Mouse (Mus musculus) thymus, postnatal 4 days (tissue): ENCODE measurements around the gene Snai3.

Experiments used
- DNase-seq: peaks from one replicate; pipeline ENCODE4 v3.0.0; 2021

Gene Snai3

DNA sequence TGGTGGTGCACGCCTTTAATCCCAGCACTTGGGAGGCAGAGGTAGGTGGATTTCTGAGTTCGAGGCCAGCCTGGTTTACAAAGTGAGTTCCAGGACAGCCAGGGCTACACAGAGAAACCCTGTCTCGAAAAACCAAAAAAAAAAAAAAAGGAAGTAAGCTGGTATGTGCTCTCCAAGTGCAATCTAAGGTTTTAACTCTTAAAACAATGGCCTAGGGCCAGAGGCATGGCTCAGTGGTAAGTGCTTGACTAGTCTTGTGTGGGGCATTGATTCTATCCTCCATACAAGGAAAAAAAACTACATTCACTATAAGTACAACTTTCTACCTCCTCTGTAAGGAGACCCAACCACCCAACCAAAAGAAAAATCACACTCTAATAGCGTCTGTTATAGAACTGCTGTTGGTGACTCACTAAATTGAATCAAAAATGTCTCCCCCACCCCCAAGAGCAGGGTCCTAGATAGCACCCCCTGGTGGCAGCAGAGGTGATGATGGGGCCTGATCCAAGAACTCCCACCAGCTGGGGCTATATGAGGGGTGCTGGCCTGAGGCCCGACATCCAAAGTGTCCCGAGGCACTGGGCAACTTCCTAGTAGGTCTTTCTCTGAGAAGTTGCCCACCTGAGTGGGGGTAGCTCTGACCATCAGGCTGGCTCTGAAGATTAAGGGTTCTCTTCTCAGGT is 1.2 kb downstream of the Snai3 start:
- peak; percentile 92 for DNase-seq

GRCm38 (mm10) chr8:122457171-122457570 is 3.4 kb downstream of the Snai3 start:
- no peak for DNase-seq

- DNase-seq: no peak
These were observed 6.1 kb downstream of the Snai3 start for GRCm38 (mm10) chr8:122454409-122454808.

DNA sequence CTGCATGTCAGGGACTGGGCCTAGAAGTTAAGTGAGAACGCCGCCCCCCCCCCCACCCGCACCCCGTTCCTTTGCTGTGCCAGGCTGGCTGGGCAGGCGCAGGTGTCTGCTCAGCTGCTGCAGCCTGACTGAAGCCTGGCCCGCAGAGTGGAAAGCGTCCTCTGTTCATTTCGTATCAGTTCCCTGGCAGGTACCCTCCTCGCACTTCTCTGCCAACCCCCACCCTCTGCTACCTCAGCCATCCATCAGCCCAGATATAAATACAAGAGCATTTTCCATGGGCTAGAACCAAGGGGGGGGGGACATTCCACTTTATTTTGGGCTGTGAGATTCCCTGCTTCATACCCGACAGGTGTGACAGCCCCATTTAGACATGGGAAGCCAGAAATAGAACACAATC is 8.4 kb downstream of the Snai3 start:
- no peak for DNase-seq

DNA sequence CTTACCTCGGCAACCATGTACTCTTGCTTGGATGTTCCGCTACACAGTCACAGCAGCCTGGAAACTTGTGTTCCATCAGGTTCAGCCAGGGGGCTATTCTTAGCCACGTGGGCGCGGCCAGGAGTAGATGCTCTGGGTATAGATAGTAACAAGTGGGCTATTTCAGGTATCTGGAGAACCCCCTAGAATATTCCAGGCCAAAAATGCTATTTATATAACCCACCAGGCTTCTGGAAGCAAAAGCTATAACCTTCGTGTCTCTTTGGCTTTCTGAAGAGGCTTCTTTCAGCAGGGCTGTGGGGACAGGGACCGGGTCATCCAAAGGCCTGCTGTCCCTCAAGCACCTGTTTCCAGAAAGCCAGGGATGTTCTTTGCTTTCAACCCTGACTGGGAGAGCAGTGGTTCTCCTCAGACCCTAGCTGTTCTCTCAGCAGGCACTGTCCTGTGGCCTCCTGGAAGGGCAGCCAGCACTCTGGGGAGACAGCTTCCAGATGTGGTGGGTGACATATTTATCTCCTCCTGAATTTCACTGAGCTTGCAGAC is 9.3 kb downstream of the Snai3 start:
- DNase-seq: no peak

- DNase-seq: no peak
These were observed 15.3 kb downstream of the Snai3 start for GRCm38 (mm10) chr8:122445203-122445602.

- DNase-seq: peak; percentile 59
These were observed 16.3 kb downstream of the Snai3 start for GRCm38 (mm10) chr8:122444058-122444748.

DNA sequence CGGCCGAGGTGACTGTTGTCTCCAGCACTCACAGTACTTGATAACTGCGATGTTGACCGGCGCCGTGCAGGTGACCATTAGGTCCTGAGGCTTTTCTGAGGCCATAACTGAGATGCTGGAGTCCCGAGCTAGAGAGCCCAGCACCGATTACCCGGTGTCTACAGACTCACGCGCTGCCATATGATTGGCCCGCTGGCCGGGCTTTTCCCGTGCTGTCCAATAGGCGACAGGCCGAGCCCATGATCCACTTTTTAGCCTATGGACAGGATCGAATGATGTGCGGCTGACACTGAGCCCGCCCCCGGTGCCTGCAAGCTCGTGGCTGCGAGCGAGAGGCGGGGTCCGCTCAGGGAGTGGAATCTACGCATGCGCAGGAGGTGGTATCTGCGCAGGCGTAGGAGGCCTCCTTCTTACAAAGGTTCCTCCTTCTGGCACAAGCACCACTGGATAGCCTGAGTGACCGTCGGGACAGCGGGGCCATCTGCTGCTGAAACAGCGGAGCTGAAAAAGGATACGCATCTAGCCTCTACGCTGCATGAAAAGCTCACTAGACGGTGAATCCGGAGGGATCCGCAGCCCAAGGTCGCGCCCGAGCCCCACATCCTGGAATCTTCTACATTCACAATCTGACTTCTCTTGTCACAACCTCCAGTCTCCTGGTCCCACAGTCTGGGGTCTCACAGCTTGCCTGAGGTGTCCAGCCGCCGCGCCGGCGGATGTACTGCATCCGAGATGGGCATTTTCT is 17.1 kb downstream of the Snai3 start, which contains the start of gene Mvd:
Gene Mvd, minus strand, starts transcription at position 161 of the 745 bp plus-strand sequence.
- peak; percentile 98 for DNase-seq

GRCm38 (mm10) chr8:122442781-122443180 is 17.8 kb downstream of the Snai3 start:
- DNase-seq: peak; percentile 30

- no peak for DNase-seq
These were observed 18.2 kb downstream of the Snai3 start for GRCm38 (mm10) chr8:122442356-122442755.

GRCm38 (mm10) chr8:122441326-122441725 is 19.2 kb downstream of the Snai3 start:
- no peak for DNase-seq

- no peak for DNase-seq
These were observed 21.2 kb downstream of the Snai3 start for GRCm38 (mm10) chr8:122439336-122439735.

DNA sequence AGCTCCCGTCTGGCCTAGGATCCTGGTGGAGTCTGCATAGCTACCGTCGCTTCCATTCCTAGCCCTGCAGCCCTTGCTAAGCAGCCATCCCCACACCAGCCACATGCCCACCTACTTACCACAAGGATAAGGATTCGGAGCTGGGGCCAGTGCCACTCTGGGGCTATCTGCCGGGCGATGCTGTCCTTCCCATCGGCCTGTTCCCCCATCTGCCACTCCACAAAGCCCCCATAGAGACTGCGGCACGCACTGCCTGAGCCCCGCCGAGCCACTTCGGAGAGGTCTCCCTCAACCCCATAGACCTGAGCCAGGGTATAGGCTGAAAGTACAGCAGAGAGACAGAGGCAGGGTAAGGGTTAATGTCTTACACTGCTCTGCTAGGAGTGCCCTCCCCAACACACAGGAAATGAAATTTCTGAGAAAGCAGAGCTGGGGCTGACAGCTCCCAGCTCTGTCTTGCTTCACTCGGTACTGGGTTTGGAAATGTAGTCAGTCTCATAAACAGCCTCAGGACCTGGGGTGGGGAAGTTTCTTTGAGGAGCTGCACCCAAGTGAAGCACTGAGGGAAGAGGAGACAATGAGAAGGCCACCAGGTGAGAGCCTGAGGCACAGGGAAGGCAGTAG is 22.7 kb downstream of the Snai3 start:
- no peak for DNase-seq

- no peak for DNase-seq
These were observed 23.9 kb downstream of the Snai3 start for GRCm38 (mm10) chr8:122436586-122437125.

DNA sequence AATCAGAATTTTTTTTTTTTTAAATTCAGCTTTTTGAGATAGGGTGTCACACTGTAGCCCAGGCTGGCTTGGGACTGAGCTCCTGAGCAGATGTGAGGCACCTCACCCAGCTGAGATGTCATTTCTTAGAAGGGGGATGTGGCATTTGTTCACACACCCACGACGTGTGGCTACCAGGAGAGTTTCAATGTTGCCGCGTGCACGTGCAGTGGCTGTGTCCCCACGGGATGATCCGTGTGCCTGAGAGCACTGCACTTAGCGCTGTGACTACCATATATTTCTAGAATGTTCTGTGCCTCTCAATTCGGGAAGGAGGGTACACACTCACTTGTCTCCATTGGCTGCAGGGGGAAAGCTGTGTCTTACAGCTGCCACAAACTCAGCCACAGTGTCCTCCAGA is 24.4 kb downstream of the Snai3 start:
- no peak for DNase-seq

- no peak for DNase-seq
These were observed 25.2 kb downstream of the Snai3 start for GRCm38 (mm10) chr8:122435375-122435774.

DNA sequence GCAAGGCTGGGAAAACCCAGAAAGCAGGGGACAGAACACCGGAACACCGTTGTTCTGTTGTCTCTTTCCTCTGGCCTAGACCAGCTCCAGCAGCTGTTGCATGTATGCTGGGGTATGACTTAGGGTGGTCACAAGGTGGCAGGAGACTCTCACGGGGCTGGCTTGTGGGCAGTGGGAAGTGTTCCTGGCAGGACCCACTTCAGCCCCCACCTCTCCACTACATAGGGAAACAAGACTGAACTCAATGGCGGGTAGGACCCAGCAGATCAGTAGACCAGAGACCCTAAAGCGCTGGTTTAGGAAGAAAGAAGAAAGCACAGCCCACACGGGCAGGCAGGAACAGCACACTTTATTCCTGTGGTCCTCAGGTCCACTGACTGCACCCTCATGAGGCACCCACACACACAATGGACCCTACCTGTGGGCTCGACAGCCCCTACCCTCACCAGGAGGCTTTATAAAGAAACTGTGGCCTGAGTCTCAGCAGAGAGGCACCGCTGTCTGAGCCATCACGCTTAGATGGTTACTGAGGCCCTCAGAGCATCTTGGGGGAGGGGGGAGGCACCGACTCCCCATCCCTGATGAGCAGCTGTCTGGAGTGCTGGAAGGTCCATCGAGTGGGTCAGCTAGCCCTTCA is 27.1 kb downstream of the Snai3 start:
- no peak for DNase-seq

GRCm38 (mm10) chr8:122432443-122433268 is 27.9 kb downstream of the Snai3 start, which contains the start of gene Cyba:
Gene Cyba, minus strand, starts transcription at chr8:122432930.
- DNase-seq: peak; percentile 90

- peak; percentile 70 for DNase-seq
These were observed 28.7 kb downstream of the Snai3 start for GRCm38 (mm10) chr8:122431694-122432442.

GRCm38 (mm10) chr8:122430646-122431045 is 29.9 kb downstream of the Snai3 start:
- no peak for DNase-seq
